Mouse (Mus musculus): ENCODE results near the gene Tmcc3. TPM values are rescaled to one million over a fixed set of nuclear protein-coding genes. Genes with fewer than 3 reads are reported as not detected.
A peak's percentile ranks its signal among the peaks of the same experiment; 100 is the strongest.

Gene Tmcc3
- polyA plus RNA-seq, 1 experiment from 2014 or later = 14.9 TPM

- H3K9me3 ChIP-seq (ENCODE audit: control insufficient read depth, low read length) = no peaks in the 10 kb centered on the region
- WGBS = 67% methylated on average over 4 of the region's 4 CpGs
- H3K9ac ChIP-seq (ENCODE audit: low read depth, low read length) = no peak overlapping the region
- H3K4me1 ChIP-seq (ENCODE audit: control insufficient read depth, insufficient read depth, low read depth, low read length) = peaks cover 10% of the 10 kb centered on the region
- H3K4me2 ChIP-seq (ENCODE audit: low read length) = no peak overlapping the region
- H3K4me3 ChIP-seq (ENCODE audit: low read length) = no peak overlapping the region
- ATAC-seq = peak; percentile 78; the same call in 1 of the 2 replicates
- no peaks in the 10 kb centered on the region for H3K36me3 ChIP-seq (ENCODE audit: control insufficient read depth, insufficient read depth, low read length)
- H3K27ac ChIP-seq (ENCODE audit: low read depth, low read length) = peak overlapping the region; percentile 49
- no peaks in the 10 kb centered on the region for H3K27me3 ChIP-seq (replicated peaks; ENCODE audit: control insufficient read depth, insufficient read depth, low read length)
Observed at GRCm38 (mm10) chr10:94611969-94612440, 300.3 kb downstream of the Tmcc3 start.

- H3K9ac ChIP-seq (ENCODE audit: low read depth, low read length) = no peak overlapping the region
- no peaks in the 10 kb centered on the region for H3K27me3 ChIP-seq (replicated peaks; ENCODE audit: control insufficient read depth, insufficient read depth, low read length)
- H3K9me3 ChIP-seq (ENCODE audit: control insufficient read depth, low read length) = no peaks in the 10 kb centered on the region
- H3K4me3 ChIP-seq (ENCODE audit: low read length) = no peak overlapping the region
- H3K4me1 ChIP-seq (ENCODE audit: control insufficient read depth, insufficient read depth, low read depth, low read length) = peaks cover 34% of the 10 kb centered on the region
- H3K4me2 ChIP-seq (ENCODE audit: low read length) = no peak overlapping the region
- WGBS = 87% methylated on average over 5 of the region's 5 CpGs
- no peaks in the 10 kb centered on the region for H3K36me3 ChIP-seq (ENCODE audit: control insufficient read depth, insufficient read depth, low read length)
- ATAC-seq = no peak
- H3K27ac ChIP-seq (ENCODE audit: low read depth, low read length) = no peak overlapping the region
Observed at GRCm38 (mm10) chr10:94619586-94619985, 307.8 kb downstream of the Tmcc3 start.

- no peak overlapping the region for H3K9ac ChIP-seq (ENCODE audit: low read depth, low read length)
- no peak overlapping the region for H3K27ac ChIP-seq (ENCODE audit: low read depth, low read length)
- H3K4me3 ChIP-seq (ENCODE audit: low read length) = no peak overlapping the region
- ATAC-seq = no peak
- no peaks in the 10 kb centered on the region for H3K36me3 ChIP-seq (ENCODE audit: control insufficient read depth, insufficient read depth, low read length)
- H3K4me1 ChIP-seq (ENCODE audit: control insufficient read depth, insufficient read depth, low read depth, low read length) = peaks cover 34% of the 10 kb centered on the region
- 57% methylated on average over 6 of the region's 6 CpGs for WGBS
- H3K4me2 ChIP-seq (ENCODE audit: low read length) = no peak overlapping the region
- H3K9me3 ChIP-seq (ENCODE audit: control insufficient read depth, low read length) = no peaks in the 10 kb centered on the region
- no peaks in the 10 kb centered on the region for H3K27me3 ChIP-seq (replicated peaks; ENCODE audit: control insufficient read depth, insufficient read depth, low read length)
Observed at GRCm38 (mm10) chr10:94620561-94620960, 308.8 kb downstream of the Tmcc3 start.

GRCm38 (mm10) chr10:94621420-94622225 is 309.9 kb downstream of the Tmcc3 start:
- Histone ChIP-seq H3K36me3 (ENCODE audit: control insufficient read depth, insufficient read depth, low read length) (no peaks in the 10 kb centered on the region), H3K4me3 (ENCODE audit: low read length) (no peak overlapping the region), H3K9me3 (ENCODE audit: control insufficient read depth, low read length) (no peaks in the 10 kb centered on the region), H3K9ac (ENCODE audit: low read depth, low read length) (peak overlapping the region; percentile 49; the same call in 1 of the 2 replicates), H3K4me2 (ENCODE audit: low read length) (peak overlapping the region; percentile 48), H3K4me1 (ENCODE audit: control insufficient read depth, insufficient read depth, low read depth, low read length) (peaks cover 34% of the 10 kb centered on the region), H3K27me3 (replicated peaks; ENCODE audit: control insufficient read depth, insufficient read depth, low read length) (no peaks in the 10 kb centered on the region), H3K27ac (ENCODE audit: low read depth, low read length) (peak overlapping the region; percentile 76)
- 3% methylated on average over 13 of the region's 13 CpGs for WGBS
- ATAC-seq = peak; percentile 72

GRCm38 (mm10) chr10:94622281-94622680 is 310.5 kb downstream of the Tmcc3 start:
- 15% methylated on average over 5 of the region's 5 CpGs for WGBS
- Histone ChIP-seq H3K9me3 (ENCODE audit: control insufficient read depth, low read length) (no peaks in the 10 kb centered on the region), H3K4me3 (ENCODE audit: low read length) (no peak overlapping the region), H3K4me1 (ENCODE audit: control insufficient read depth, insufficient read depth, low read depth, low read length) (peaks cover 34% of the 10 kb centered on the region), H3K9ac (ENCODE audit: low read depth, low read length) (no peak overlapping the region), H3K4me2 (ENCODE audit: low read length) (peak overlapping the region; percentile 48), H3K27ac (ENCODE audit: low read depth, low read length) (no peak overlapping the region; the same call in 1 of the 2 replicates), H3K36me3 (ENCODE audit: control insufficient read depth, insufficient read depth, low read length) (no peaks in the 10 kb centered on the region), H3K27me3 (replicated peaks; ENCODE audit: control insufficient read depth, insufficient read depth, low read length) (no peaks in the 10 kb centered on the region)
- no peak for ATAC-seq

GRCm38 (mm10) chr10:94622828-94623227 is 311.1 kb downstream of the Tmcc3 start:
- no peak for ATAC-seq
- no peak overlapping the region for H3K9ac ChIP-seq (ENCODE audit: low read depth, low read length)
- peaks cover 34% of the 10 kb centered on the region for H3K4me1 ChIP-seq (ENCODE audit: control insufficient read depth, insufficient read depth, low read depth, low read length)
- H3K9me3 ChIP-seq (ENCODE audit: control insufficient read depth, low read length) = no peaks in the 10 kb centered on the region
- H3K36me3 ChIP-seq (ENCODE audit: control insufficient read depth, insufficient read depth, low read length) = no peaks in the 10 kb centered on the region
- H3K4me3 ChIP-seq (ENCODE audit: low read length) = no peak overlapping the region
- peak overlapping the region; percentile 60 for H3K27ac ChIP-seq (ENCODE audit: low read depth, low read length)
- peak overlapping the region; percentile 27; the same call in 1 of the 2 replicates for H3K4me2 ChIP-seq (ENCODE audit: low read length)
- WGBS = 16% methylated on average over 9 of the region's 9 CpGs
- H3K27me3 ChIP-seq (replicated peaks; ENCODE audit: control insufficient read depth, insufficient read depth, low read length) = no peaks in the 10 kb centered on the region

GRCm38 (mm10) chr10:94623617-94624016 is 311.9 kb downstream of the Tmcc3 start:
- H3K4me2 ChIP-seq (ENCODE audit: low read length) = peak overlapping the region; percentile 34
- no peaks in the 10 kb centered on the region for H3K36me3 ChIP-seq (ENCODE audit: control insufficient read depth, insufficient read depth, low read length)
- no peak overlapping the region for H3K4me3 ChIP-seq (ENCODE audit: low read length)
- 4% methylated on average over 10 of the region's 10 CpGs for WGBS
- peaks cover 34% of the 10 kb centered on the region for H3K4me1 ChIP-seq (ENCODE audit: control insufficient read depth, insufficient read depth, low read depth, low read length)
- H3K9ac ChIP-seq (ENCODE audit: low read depth, low read length) = 0 out of 2 replicates have a peak overlapping the region, but pooled peaks have one; percentile 25
- H3K27me3 ChIP-seq (replicated peaks; ENCODE audit: control insufficient read depth, insufficient read depth, low read length) = no peaks in the 10 kb centered on the region
- H3K9me3 ChIP-seq (ENCODE audit: control insufficient read depth, low read length) = no peaks in the 10 kb centered on the region
- ATAC-seq = peak; percentile 47
- no peak overlapping the region for H3K27ac ChIP-seq (ENCODE audit: low read depth, low read length)

GRCm38 (mm10) chr10:94625036-94625435 is 313.3 kb downstream of the Tmcc3 start:
- no peak overlapping the region for H3K9ac ChIP-seq (ENCODE audit: low read depth, low read length)
- peaks cover 32% of the 10 kb centered on the region for H3K4me1 ChIP-seq (ENCODE audit: control insufficient read depth, insufficient read depth, low read depth, low read length)
- H3K4me3 ChIP-seq (ENCODE audit: low read length) = no peak overlapping the region
- H3K36me3 ChIP-seq (ENCODE audit: control insufficient read depth, insufficient read depth, low read length) = no peaks in the 10 kb centered on the region
- 86% methylated on average over 9 of the region's 9 CpGs for WGBS
- H3K9me3 ChIP-seq (ENCODE audit: control insufficient read depth, low read length) = no peaks in the 10 kb centered on the region
- H3K27me3 ChIP-seq (replicated peaks; ENCODE audit: control insufficient read depth, insufficient read depth, low read length) = no peaks in the 10 kb centered on the region
- no peak overlapping the region for H3K27ac ChIP-seq (ENCODE audit: low read depth, low read length)
- ATAC-seq = no peak
- H3K4me2 ChIP-seq (ENCODE audit: low read length) = no peak overlapping the region

GRCm38 (mm10) chr10:94625606-94626005 is 313.9 kb downstream of the Tmcc3 start:
- Histone ChIP-seq H3K27me3 (replicated peaks; ENCODE audit: control insufficient read depth, insufficient read depth, low read length) (no peaks in the 10 kb centered on the region), H3K9ac (ENCODE audit: low read depth, low read length) (no peak overlapping the region), H3K4me2 (ENCODE audit: low read length) (no peak overlapping the region), H3K9me3 (ENCODE audit: control insufficient read depth, low read length) (no peaks in the 10 kb centered on the region), H3K27ac (ENCODE audit: low read depth, low read length) (no peak overlapping the region), H3K4me3 (ENCODE audit: low read length) (no peak overlapping the region), H3K36me3 (ENCODE audit: control insufficient read depth, insufficient read depth, low read length) (no peaks in the 10 kb centered on the region), H3K4me1 (ENCODE audit: control insufficient read depth, insufficient read depth, low read depth, low read length) (peaks cover 31% of the 10 kb centered on the region)
- no peak for ATAC-seq
- WGBS = 83% methylated on average over 8 of the region's 8 CpGs
